Mouse (Mus musculus) myocyte (in vitro differentiated cells): ENCODE measurements around the gene Etv6.

Source experiments
- CEBPB ChIP-seq: IDR thresholded peaks from 2 replicates; pipeline ENCODE4 v1.6.1; 2011; ENCODE audit warnings: mild to moderate bottlenecking, moderate library complexity; ENCODE audit not compliant: poor library complexity, insufficient read depth, severe bottlenecking
- E2F4 ChIP-seq: IDR thresholded peaks from one replicate; pipeline ENCODE4 v1.6.1; 2011; ENCODE audit warnings: mild to moderate bottlenecking, control low read depth, moderate library complexity; ENCODE audit not compliant: insufficient read depth
- MAX ChIP-seq: IDR thresholded peaks from one replicate; pipeline ENCODE4 v1.6.1; 2011; ENCODE audit warnings: low read depth, mild to moderate bottlenecking, control low read depth
- MYOD1 ChIP-seq, 3 experiments: IDR thresholded peaks; one replicate each; pipeline ENCODE4 v1.6.1; 2011; ENCODE audit warnings: control low read depth in 2 of 3, low read depth in 2 of 3, mild to moderate bottlenecking in 2 of 3, moderate library complexity in 1 of 3; ENCODE audit not compliant: insufficient read length in 2 of 3, control insufficient read depth in 1 of 3
- POLR2A ChIP-seq: IDR thresholded peaks from one replicate; pipeline ENCODE4 v1.6.1; 2011; ENCODE audit warnings: low read depth, mild to moderate bottlenecking, control low read depth, moderate library complexity; ENCODE audit not compliant: insufficient read length
- POLR2AphosphoS2 ChIP-seq: IDR thresholded peaks from one replicate; pipeline ENCODE4 v1.6.1; 2011; ENCODE audit warnings: low read depth, control low read depth; ENCODE audit not compliant: insufficient read length
- REST ChIP-seq: IDR thresholded peaks from one replicate; pipeline ENCODE4 v1.6.1; 2011; ENCODE audit warnings: mild to moderate bottlenecking, control low read depth, moderate library complexity; ENCODE audit not compliant: insufficient read depth, insufficient read length
- TCF12 ChIP-seq: IDR thresholded peaks from one replicate; pipeline ENCODE4 v1.6.1; 2011; ENCODE audit warnings: mild to moderate bottlenecking, control low read depth; ENCODE audit not compliant: poor library complexity, insufficient read depth, severe bottlenecking
- TCF3 ChIP-seq: IDR thresholded peaks from one replicate; pipeline ENCODE4 v1.6.1; 2011; ENCODE audit warnings: low read depth, control low read depth; ENCODE audit not compliant: insufficient read length
- USF1 ChIP-seq: IDR thresholded peaks from one replicate; pipeline ENCODE4 v1.6.1; 2011; ENCODE audit warnings: low read depth, mild to moderate bottlenecking, control low read depth, moderate library complexity

DNA sequence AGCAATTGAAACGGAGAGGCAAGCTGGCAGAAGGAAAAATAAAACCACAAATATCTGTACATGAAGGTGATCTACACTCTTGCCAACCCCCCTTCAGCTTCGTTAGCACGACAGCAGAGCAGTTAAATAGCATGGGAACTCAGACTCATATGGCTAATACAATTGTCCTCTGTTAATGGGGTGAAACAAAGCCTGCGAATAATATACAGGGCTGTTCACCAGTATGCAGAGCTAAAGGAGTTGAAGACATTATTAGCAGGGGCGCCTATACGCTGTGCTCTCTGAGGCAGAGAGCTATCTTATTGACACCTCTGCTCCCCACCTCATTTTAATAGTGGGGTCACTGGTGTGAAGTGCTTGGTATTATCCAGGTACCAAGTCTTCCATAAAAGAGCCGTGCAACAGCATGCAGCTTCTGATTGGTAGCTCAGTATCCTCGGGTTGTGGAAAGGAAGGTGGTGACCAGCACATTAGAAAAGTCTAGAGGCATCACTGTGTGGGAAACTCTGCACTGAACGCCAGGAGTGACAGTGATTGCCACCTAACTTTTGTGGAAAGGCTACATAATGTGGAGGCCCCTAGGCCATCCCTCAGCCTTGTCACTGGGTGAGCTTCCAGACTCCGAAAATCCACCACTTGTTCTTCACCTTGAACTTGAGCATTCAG is 23.5 kb downstream of the Etv6 start:
- TF ChIP-seq POLR2A (no peak), E2F4 (no peak), REST (no peak), CEBPB (no peak), TCF12 (no peak), MYOD1 (IDR thresholded peaks at IDR 0.05; ENCODE audit: control insufficient read depth in 1 of 3, insufficient read length in 2 of 3, low read depth in 2 of 3) (no peak), USF1 (no peak), MAX (no peak), POLR2AphosphoS2 (no peak), TCF3 (no peak)
